Comparison of ENCODE assay signal across 29 mouse cellular contexts in genomic region chr14:55466481-55466880, GRCm38 (mm10). TPM values are rescaled to one million over a fixed set of nuclear protein-coding genes. Genes with fewer than 3 reads are reported as not detected.
"Had no signal": no experiment of that assay in that cellular context is flagged by ENCODE, and none has a peak within 500 bp of the region (broad histone marks: within the 10 kb centered on the region; RNA-seq: fewer than 3 reads in every experiment).

No protein-coding gene starts in this region.

- H3K4me2 ChIP-seq: embryonic facial prominence, embryonic 12.5 days; embryonic facial prominence, embryonic 13.5 days; embryonic facial prominence, embryonic 15.5 days; forebrain, embryonic 12.5 days; forebrain, embryonic 13.5 days; forebrain, embryonic 15.5 days had no signal

- ATAC-seq: forebrain, embryonic 13.5 days; forebrain, embryonic 14.5 days; forebrain, embryonic 15.5 days; forebrain, embryonic 16.5 days; forebrain, postnatal 0 days had no signal

- H3K27me3 ChIP-seq: embryonic facial prominence, embryonic 12.5 days; embryonic facial prominence, embryonic 15.5 days; forebrain, embryonic 13.5 days; forebrain, embryonic 15.5 days had no signal

- H3K9me3 ChIP-seq: embryonic facial prominence, embryonic 10.5 days; embryonic facial prominence, embryonic 12.5 days; embryonic facial prominence, embryonic 13.5 days; embryonic facial prominence, embryonic 15.5 days; forebrain, embryonic 10.5 days; forebrain, embryonic 12.5 days; forebrain, embryonic 13.5 days; forebrain, embryonic 15.5 days had no signal

- H3K36me3 ChIP-seq: embryonic facial prominence, embryonic 10.5 days; embryonic facial prominence, embryonic 12.5 days; embryonic facial prominence, embryonic 13.5 days; embryonic facial prominence, embryonic 15.5 days; forebrain, embryonic 10.5 days; forebrain, embryonic 12.5 days; forebrain, embryonic 15.5 days had no signal

- H3K4me3 ChIP-seq: embryonic facial prominence, embryonic 10.5 days; embryonic facial prominence, embryonic 12.5 days; embryonic facial prominence, embryonic 13.5 days; embryonic facial prominence, embryonic 15.5 days; erythroblast, embryonic 14.5 days; forebrain, embryonic 10.5 days; forebrain, embryonic 12.5 days; forebrain, embryonic 13.5 days; forebrain, embryonic 15.5 days; gastrocnemius, adult 2 months; heart, adult 2 months had no signal

- H3K27ac ChIP-seq: embryonic facial prominence, embryonic 10.5 days; embryonic facial prominence, embryonic 12.5 days; embryonic facial prominence, embryonic 13.5 days; embryonic facial prominence, embryonic 15.5 days; forebrain, embryonic 10.5 days; forebrain, embryonic 12.5 days; forebrain, embryonic 13.5 days; forebrain, embryonic 15.5 days; gastrocnemius, adult 2 months; heart, adult 2 months had no signal

- H3K9ac ChIP-seq: embryonic facial prominence, embryonic 12.5 days; embryonic facial prominence, embryonic 13.5 days; embryonic facial prominence, embryonic 15.5 days; forebrain, embryonic 12.5 days; forebrain, embryonic 13.5 days; forebrain, embryonic 15.5 days; forebrain, postnatal 0 days had no signal

- DNase-seq: cerebellum, adult 9-10 months; cerebellum, adult 9-11 months; cerebellum, postnatal 10 days; cerebellum, postnatal 14 days; cerebellum, postnatal 25 days; cerebellum, postnatal 36 days; embryo, embryonic 11 days; forebrain, postnatal 0 days; gastrocnemius, adult 2 months; gastrocnemius, postnatal 10 days; gastrocnemius, postnatal 14 days; gastrocnemius, postnatal 25 days; gastrocnemius, postnatal 36 days had no signal

- H3K4me1 ChIP-seq: forebrain, embryonic 12.5 days; forebrain, embryonic 13.5 days; forebrain, embryonic 15.5 days had no signal

RNA-seq across cellular contexts. Expression of gene Carmil3, which starts 24.0 kb away (rescaled TPM):
- polyA plus RNA-seq: erythroblast, embryonic 14.5 days had no signal

RNA-seq across cellular contexts. Expression of gene Cpne6, which starts 43.8 kb away (rescaled TPM):
- polyA plus RNA-seq: erythroblast, embryonic 14.5 days had no signal

RNA-seq across cellular contexts. Expression of gene Nrl, which starts 58.3 kb away (rescaled TPM):
- polyA plus RNA-seq: embryonic facial prominence, embryonic 10.5 days; embryonic facial prominence, embryonic 11.5 days; embryonic facial prominence, embryonic 12.5 days; embryonic facial prominence, embryonic 13.5 days; embryonic facial prominence, embryonic 14.5 days; embryonic facial prominence, embryonic 15.5 days; forebrain, embryonic 10.5 days; forebrain, embryonic 11.5 days; forebrain, embryonic 12.5 days; forebrain, embryonic 13.5 days; forebrain, embryonic 14.5 days; forebrain, embryonic 16.5 days; gonadal fat pad, adult 2 months; heart, adult 2 months had no signal
